Mouse (Mus musculus): ENCODE measurements at regions not wholly inside any gene's neighbourhood (a gene's known extent, or its start where the extent isn't known, plus 50 kb on each side); places are given as distances from the start of the nearest gene placed in this dataset.

GRCm38 (mm10) chr13:31458883-31459282, 97.1 kb upstream of the Foxq1 start:
- no peak for ATAC-seq (ENCODE audit: extremely low read depth, insufficient number of reproducible peaks, low FRiP score, poor library complexity, severe bottlenecking)

- no peak for ATAC-seq (ENCODE audit: extremely low read depth, insufficient number of reproducible peaks, low FRiP score, poor library complexity, severe bottlenecking)
These were observed 90.8 kb upstream of the Foxq1 start for GRCm38 (mm10) chr13:31465141-31465540.

- no peak for ATAC-seq (ENCODE audit: extremely low read depth, insufficient number of reproducible peaks, low FRiP score, poor library complexity, severe bottlenecking)
These were observed 90.2 kb upstream of the Foxq1 start for GRCm38 (mm10) chr13:31465711-31466110.

- no peak for ATAC-seq (ENCODE audit: extremely low read depth, insufficient number of reproducible peaks, low FRiP score, poor library complexity, severe bottlenecking)
These were observed 87.8 kb upstream of the Foxq1 start for GRCm38 (mm10) chr13:31468131-31468530.

GRCm38 (mm10) chr13:31468983-31469382, 87.0 kb upstream of the Foxq1 start:
- no peak for ATAC-seq (ENCODE audit: extremely low read depth, insufficient number of reproducible peaks, low FRiP score, poor library complexity, severe bottlenecking)

GRCm38 (mm10) chr13:31472366-31472765, 83.6 kb upstream of the Foxq1 start:
- no peak for ATAC-seq (ENCODE audit: extremely low read depth, insufficient number of reproducible peaks, low FRiP score, poor library complexity, severe bottlenecking)

GRCm38 (mm10) chr13:31472804-31473203, 83.1 kb upstream of the Foxq1 start:
- no peak for ATAC-seq (ENCODE audit: extremely low read depth, insufficient number of reproducible peaks, low FRiP score, poor library complexity, severe bottlenecking)

GRCm38 (mm10) chr13:31473275-31473674, 82.7 kb upstream of the Foxq1 start:
- peak; percentile 63; the same call in 1 of the 2 replicates for ATAC-seq (ENCODE audit: extremely low read depth, insufficient number of reproducible peaks, low FRiP score, poor library complexity, severe bottlenecking)

GRCm38 (mm10) chr13:31475845-31476244, 80.1 kb upstream of the Foxq1 start:
- no peak for ATAC-seq (ENCODE audit: extremely low read depth, insufficient number of reproducible peaks, low FRiP score, poor library complexity, severe bottlenecking)

GRCm38 (mm10) chr13:31477171-31477867, 78.6 kb upstream of the Foxq1 start:
- no peak for ATAC-seq (ENCODE audit: extremely low read depth, insufficient number of reproducible peaks, low FRiP score, poor library complexity, severe bottlenecking)

- 0 out of 2 replicates have a peak, but pooled peaks have one; percentile 23 for ATAC-seq (ENCODE audit: extremely low read depth, insufficient number of reproducible peaks, low FRiP score, poor library complexity, severe bottlenecking)
These were observed 74.7 kb upstream of the Foxq1 start for GRCm38 (mm10) chr13:31481105-31481844.

GRCm38 (mm10) chr13:31486373-31486772, 69.6 kb upstream of the Foxq1 start:
- ATAC-seq (ENCODE audit: extremely low read depth, insufficient number of reproducible peaks, low FRiP score, poor library complexity, severe bottlenecking), result no peak

- ATAC-seq (ENCODE audit: extremely low read depth, insufficient number of reproducible peaks, low FRiP score, poor library complexity, severe bottlenecking), result no peak
These were observed 67.7 kb upstream of the Foxq1 start for GRCm38 (mm10) chr13:31488186-31488585.

- ATAC-seq (ENCODE audit: extremely low read depth, insufficient number of reproducible peaks, low FRiP score, poor library complexity, severe bottlenecking), result no peak
These were observed 52.7 kb upstream of the Foxq1 start for GRCm38 (mm10) chr13:31503191-31503590.

- no peak for ATAC-seq (ENCODE audit: extremely low read depth, insufficient number of reproducible peaks, low FRiP score, poor library complexity, severe bottlenecking)
These were observed 52.1 kb upstream of the Foxq1 start for GRCm38 (mm10) chr13:31503832-31504231.

GRCm38 (mm10) chr13:31504316-31504715, 51.6 kb upstream of the Foxq1 start:
- ATAC-seq (ENCODE audit: extremely low read depth, insufficient number of reproducible peaks, low FRiP score, poor library complexity, severe bottlenecking), result no peak

- ATAC-seq (ENCODE audit: extremely low read depth, insufficient number of reproducible peaks, low FRiP score, poor library complexity, severe bottlenecking), result no peak
These were observed 50.5 kb upstream of the Foxq1 start for GRCm38 (mm10) chr13:31505386-31505785.
